Mouse (Mus musculus) thymus, adult 2 months (tissue): Measurements from ENCODE around the gene Dok4.

Source experiments
- CTCF ChIP-seq: fragments of 200-500 bp; IDR thresholded peaks from 2 replicates; pipeline ENCODE4 v1.5.1; 2012; ENCODE audit warnings: mild to moderate bottlenecking, control low read depth, low read length, moderate library complexity, borderline replicate concordance; ENCODE audit not compliant: control insufficient read depth, poor library complexity, insufficient read depth; ENCODE audit errors: extremely low read depth
- POLR2A ChIP-seq: fragments of 200-500 bp; IDR thresholded peaks from 2 replicates; pipeline ENCODE4 v1.6.1; 2012; ENCODE audit warnings: mild to moderate bottlenecking, low read length, control low read depth, moderate library complexity; ENCODE audit not compliant: control insufficient read depth, poor library complexity, insufficient read depth; ENCODE audit errors: extremely low read depth

DNA sequence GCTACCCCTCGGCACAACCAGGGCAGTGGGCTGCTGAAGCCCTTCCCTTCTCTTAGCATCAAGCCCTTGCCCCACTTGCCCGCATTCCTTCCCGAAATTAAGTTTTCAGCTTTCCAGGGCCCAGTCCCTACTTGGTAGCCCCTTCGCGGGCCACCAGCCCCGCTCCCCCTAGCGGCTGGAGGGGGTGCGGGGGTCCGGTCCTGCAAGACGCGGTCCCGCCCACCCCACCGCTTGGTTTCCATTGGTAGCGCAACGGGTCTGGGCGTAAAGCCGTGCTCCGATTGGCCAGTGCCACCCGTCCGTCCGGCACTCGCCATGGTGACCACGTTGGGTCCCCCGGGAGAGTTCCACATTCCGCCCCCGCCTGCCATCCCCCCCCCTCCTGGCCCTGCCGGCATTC lies 41.2 kb upstream of the Dok4 start:
- TF ChIP-seq CTCF = peak; percentile 90
- no peak for TF ChIP-seq POLR2A
